Mouse (Mus musculus) hindbrain, embryonic 15.5 days (tissue): ENCODE measurements around the gene 1110008L16Rik. TPM values are rescaled to one million over a fixed set of nuclear protein-coding genes. Genes with fewer than 3 reads are reported as not detected.

Experiments
- ATAC-seq: fragments of 200-750 bp; cut with Nextera tagmentation; 2 replicates; pipeline ENCODE4 v1.8.0; 2017; ENCODE audit warnings: low read depth, moderate number of reproducible peaks, moderate TSS enrichment; ENCODE audit not compliant: low FRiP score
- H3K27ac ChIP-seq: fragments of 300-500 bp; sonication (generic); replicated peaks from 2 replicates; pipeline ENCODE4 v1.5.1; 2015; ENCODE audit warnings: mild to moderate bottlenecking, inconsistent platforms
- H3K27me3 ChIP-seq: fragments of 300-500 bp; sonication (generic); 2 replicates; pipeline ENCODE4 v1.6.1; 2015; ENCODE audit warnings: control low read depth, inconsistent platforms
- H3K36me3 ChIP-seq: fragments of 300-500 bp; sonication (generic); 2 replicates; pipeline ENCODE4 v1.6.1; 2015; ENCODE audit warnings: control low read depth, inconsistent platforms
- H3K4me1 ChIP-seq: fragments of 300-500 bp; sonication (generic); replicated peaks from 2 replicates; pipeline ENCODE4 v1.6.1; 2015; ENCODE audit warnings: control low read depth, inconsistent platforms
- H3K4me2 ChIP-seq: fragments of 300-500 bp; sonication (generic); 2 replicates; pipeline ENCODE4 v1.6.1; 2015; ENCODE audit warnings: moderate library complexity, mild to moderate bottlenecking, inconsistent platforms
- H3K4me3 ChIP-seq: fragments of 300-500 bp; sonication (generic); 2 replicates; pipeline ENCODE4 v1.5.1; 2015; ENCODE audit warnings: mild to moderate bottlenecking, inconsistent platforms
- H3K9ac ChIP-seq: fragments of 300-500 bp; sonication (generic); 2 replicates; pipeline ENCODE4 v1.6.1; 2015; ENCODE audit warnings: inconsistent platforms
- H3K9me3 ChIP-seq: fragments of 300-500 bp; sonication (generic); 2 replicates; pipeline ENCODE4 v1.6.1; 2016; ENCODE audit warnings: control low read depth, inconsistent platforms
- WGBS: fragments of 180-500 bp; shearing (Covaris S2); methylation state at CpG from one replicate; pipeline ENCODE4 v1.1.7; 2015; 5-methylcytosine and 5-hydroxymethylcytosine counted together
- polyA plus RNA-seq: library from polyadenylated mRNA; unstranded; fragments of >200 nt; fragmentation: Nextera tagmentation; extraction: Ambion mirVana; gene quantifications from 2 replicates; pipeline ENCODE4 v1.2.1, GENCODE M21; 2015

1110008L16Rik gene
- polyA plus RNA-seq, 1 experiment from 2014 or later: 9.6 TPM

- Histone ChIP-seq H3K9me3 (no peaks in the 10 kb centered on the region), H3K4me1 (peaks cover 25% of the 10 kb centered on the region), H3K36me3 (0 out of 2 replicates have a peak, but pooled peaks cover 4% of the 10 kb centered on the region), H3K27me3 (no peaks in the 10 kb centered on the region), H3K4me2 (peak overlapping the region; percentile 70), H3K9ac (peak overlapping the region; percentile 83), H3K27ac (peak overlapping the region; percentile 90), H3K4me3 (peak overlapping the region; percentile 73)
- ATAC-seq: no peak
- 2% methylated on average over 20 of the region's 20 CpGs for WGBS
These were observed 99.8 kb downstream of the 1110008L16Rik start for GRCm38 (mm10) chr12:55399128-55399677.

GRCm38 (mm10) chr12:55407888-55408287, 108.5 kb downstream of the 1110008L16Rik start:
- no peak overlapping the region for H3K4me3 ChIP-seq
- peaks cover 41% of the 10 kb centered on the region for H3K36me3 ChIP-seq
- H3K27ac ChIP-seq: no peak overlapping the region
- no peaks in the 10 kb centered on the region for H3K9me3 ChIP-seq
- H3K9ac ChIP-seq: no peak overlapping the region
- no peak overlapping the region for H3K4me2 ChIP-seq
- H3K4me1 ChIP-seq: no peaks in the 10 kb centered on the region
- H3K27me3 ChIP-seq: no peaks in the 10 kb centered on the region
- no peak for ATAC-seq
- WGBS: 91% methylated on average over 5 of the region's 5 CpGs

- Histone ChIP-seq H3K4me2 (no peak overlapping the region), H3K9ac (no peak overlapping the region), H3K4me1 (no peaks in the 10 kb centered on the region), H3K9me3 (no peaks in the 10 kb centered on the region), H3K27me3 (no peaks in the 10 kb centered on the region), H3K36me3 (peaks cover 77% of the 10 kb centered on the region), H3K4me3 (no peak overlapping the region), H3K27ac (no peak overlapping the region)
- no peak for ATAC-seq
- 96% methylated on average over 5 of the region's 5 CpGs for WGBS
These were observed 115.9 kb downstream of the 1110008L16Rik start for GRCm38 (mm10) chr12:55415255-55415654.

- H3K9me3 ChIP-seq: no peaks in the 10 kb centered on the region
- no peak overlapping the region for H3K9ac ChIP-seq
- H3K4me3 ChIP-seq: no peak overlapping the region
- no peak overlapping the region for H3K4me2 ChIP-seq
- no peaks in the 10 kb centered on the region for H3K27me3 ChIP-seq
- H3K4me1 ChIP-seq: no peaks in the 10 kb centered on the region
- WGBS: 93% methylated on average over 1 of the region's 1 CpGs
- H3K36me3 ChIP-seq: peaks cover 82% of the 10 kb centered on the region
- H3K27ac ChIP-seq: no peak overlapping the region
- no peak for ATAC-seq
These were observed 116.4 kb downstream of the 1110008L16Rik start for GRCm38 (mm10) chr12:55415762-55416161.

GRCm38 (mm10) chr12:55420220-55420619, 120.8 kb downstream of the 1110008L16Rik start:
- Histone ChIP-seq H3K4me2 (no peak overlapping the region), H3K27me3 (no peaks in the 10 kb centered on the region), H3K9ac (no peak overlapping the region), H3K4me3 (no peak overlapping the region), H3K9me3 (no peaks in the 10 kb centered on the region), H3K36me3 (peaks cover 48% of the 10 kb centered on the region), H3K4me1 (no peaks in the 10 kb centered on the region), H3K27ac (no peak overlapping the region)
- no peak for ATAC-seq
- 95% methylated on average over 24 of the region's 24 CpGs for WGBS

GRCm38 (mm10) chr12:55422057-55422456, 122.7 kb downstream of the 1110008L16Rik start:
- H3K4me2 ChIP-seq: no peak overlapping the region
- H3K4me1 ChIP-seq: no peaks in the 10 kb centered on the region
- H3K9ac ChIP-seq: no peak overlapping the region
- peaks cover 30% of the 10 kb centered on the region for H3K36me3 ChIP-seq
- ATAC-seq: no peak
- no peak overlapping the region for H3K27ac ChIP-seq
- no peaks in the 10 kb centered on the region for H3K9me3 ChIP-seq
- WGBS: 41% methylated on average over 3 of the region's 3 CpGs
- H3K4me3 ChIP-seq: no peak overlapping the region
- H3K27me3 ChIP-seq: no peaks in the 10 kb centered on the region

GRCm38 (mm10) chr12:55426300-55426699, 126.9 kb downstream of the 1110008L16Rik start:
- H3K4me3 ChIP-seq: no peak overlapping the region
- H3K27ac ChIP-seq: no peak overlapping the region
- no peaks in the 10 kb centered on the region for H3K9me3 ChIP-seq
- no peak overlapping the region for H3K4me2 ChIP-seq
- no peaks in the 10 kb centered on the region for H3K27me3 ChIP-seq
- WGBS: 91% methylated on average over 7 of the region's 7 CpGs
- H3K36me3 ChIP-seq: no peaks in the 10 kb centered on the region
- no peak for ATAC-seq
- no peak overlapping the region for H3K9ac ChIP-seq
- no peaks in the 10 kb centered on the region for H3K4me1 ChIP-seq

- Histone ChIP-seq H3K4me2 (no peak overlapping the region), H3K4me1 (no peaks in the 10 kb centered on the region), H3K9ac (no peak overlapping the region), H3K27me3 (no peaks in the 10 kb centered on the region), H3K36me3 (no peaks in the 10 kb centered on the region), H3K4me3 (no peak overlapping the region), H3K27ac (no peak overlapping the region), H3K9me3 (no peaks in the 10 kb centered on the region)
- WGBS: 90% methylated on average over 8 of the region's 8 CpGs
- ATAC-seq: no peak
These were observed 129.8 kb downstream of the 1110008L16Rik start for GRCm38 (mm10) chr12:55429201-55429600.

GRCm38 (mm10) chr12:55429956-55430355, 130.6 kb downstream of the 1110008L16Rik start:
- 88% methylated on average over 4 of the region's 4 CpGs for WGBS

More at GRCm38 (mm10) chr12:55429956-55430355, 130.6 kb downstream of the 1110008L16Rik start:
- no peak overlapping the region for H3K4me2 ChIP-seq
- no peak overlapping the region for H3K9ac ChIP-seq
- no peak overlapping the region for H3K4me3 ChIP-seq
- no peaks in the 10 kb centered on the region for H3K36me3 ChIP-seq
- H3K27ac ChIP-seq: no peak overlapping the region
- H3K27me3 ChIP-seq: no peaks in the 10 kb centered on the region
- no peaks in the 10 kb centered on the region for H3K4me1 ChIP-seq
- no peak for ATAC-seq
- H3K9me3 ChIP-seq: no peaks in the 10 kb centered on the region

Other genes starting within 250 kb of the 1110008L16Rik start
- 31.8 and 36.3 TPM in 2 replicates for gene 2700097O09Rik, start 219.5 kb upstream of the 1110008L16Rik start, polyA plus RNA-seq
- gene Srp54a, start 219.3 kb upstream of the 1110008L16Rik start, polyA plus RNA-seq: 172 TPM in 2 replicates
- gene Fam177a, start 175.1 kb upstream of the 1110008L16Rik start, polyA plus RNA-seq: 69.0 and 71.0 TPM in 2 replicates
- 57.4 and 61.3 TPM in 2 replicates for gene Srp54b, start 144.5 kb upstream of the 1110008L16Rik start, polyA plus RNA-seq
- not detected in 2 replicates for gene 1700047I17Rik2, start 100.0 kb upstream of the 1110008L16Rik start, polyA plus RNA-seq
- 70.6 and 74.6 TPM in 2 replicates for gene Srp54c, start 69.4 kb upstream of the 1110008L16Rik start, polyA plus RNA-seq
- gene Ppp2r3c, start 3.4 kb downstream of the 1110008L16Rik start, polyA plus RNA-seq: 20.6 and 20.9 TPM in 2 replicates
- gene Psma6, start 84.6 kb downstream of the 1110008L16Rik start, polyA plus RNA-seq: 389 and 393 TPM in 2 replicates
- gene Nfkbia, start 193.1 kb downstream of the 1110008L16Rik start, polyA plus RNA-seq: 61.6 and 62.6 TPM in 2 replicates